8 mouse cellular contexts compared by ENCODE assay signal in the genomic region with DNA sequence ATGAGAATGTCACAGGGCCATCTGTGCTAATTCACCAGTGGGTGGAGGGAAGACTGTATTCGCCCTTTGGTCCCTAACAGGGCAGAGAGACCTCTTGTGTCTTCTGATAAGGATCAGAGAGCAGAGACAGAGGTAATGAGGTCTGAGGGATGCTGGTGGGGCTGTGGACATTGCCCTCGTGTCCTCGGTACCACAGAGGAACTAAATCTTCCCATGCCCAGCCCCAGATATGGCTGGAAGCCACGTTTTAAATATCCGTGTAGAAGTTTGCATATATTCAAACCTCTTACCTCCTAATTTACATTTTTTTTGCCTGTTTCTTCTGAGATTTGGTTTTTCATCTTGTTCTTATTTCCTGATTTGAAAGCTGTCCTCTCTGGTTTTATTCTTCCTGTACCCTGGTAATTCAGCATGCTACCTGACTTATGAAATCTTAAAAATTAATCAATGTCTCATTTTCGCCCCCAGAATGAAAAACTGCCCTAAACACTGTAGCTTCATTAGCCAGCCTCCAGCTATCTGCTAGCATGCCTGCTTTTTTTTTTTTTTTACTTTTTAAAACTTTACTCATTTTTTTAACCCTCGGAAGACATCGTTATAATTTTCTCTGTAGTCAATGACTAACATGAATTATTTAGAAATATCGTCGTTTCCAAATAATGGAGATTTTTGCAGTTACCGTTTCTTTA. TPM values are rescaled to one million over a fixed set of nuclear protein-coding genes. Genes with fewer than 3 reads are reported as not detected.
DNase-seq lines count a peak whose midpoint lies in the region; ATAC-seq and TF ChIP-seq lines count a peak whose summit lies in the region.

No protein-coding gene starts in this region.

- H3K4me3 ChIP-seq in left cerebral cortex, adult 2 months = no peak overlapping the region; the same call in 1 of the 2 replicates
- H3K4me3 ChIP-seq in embryonic facial prominence, embryonic 12.5 days = peak overlapping the region; percentile 28
- peak overlapping the region; percentile 20; the same call in 1 of the 2 replicates for H3K4me3 ChIP-seq in kidney, embryonic 14.5 days (ENCODE audit: low read length)
- H3K4me3 ChIP-seq in midbrain, embryonic 15.5 days = 0 out of 2 replicates have a peak overlapping the region, but pooled peaks have one; percentile 31

- H3K9me3 ChIP-seq in embryonic facial prominence, embryonic 12.5 days = no peaks in the 10 kb centered on the region
- no peaks in the 10 kb centered on the region for H3K9me3 ChIP-seq in kidney, embryonic 14.5 days (ENCODE audit: control insufficient read depth, low read length)
- H3K9me3 ChIP-seq in midbrain, embryonic 15.5 days = no peaks in the 10 kb centered on the region

- no peak for DNase-seq in left cerebral cortex, adult 2 months (ENCODE audit: extremely low spot score in 1 of 2, low spot score in 2 of 2)
- no peak for DNase-seq in left cerebral cortex, postnatal 4 days
- DNase-seq in right cerebral cortex, postnatal 10 days (ENCODE audit: low spot score in 2 of 2) = no peak
- DNase-seq in urinary bladder, adult 2 months (ENCODE audit: low spot score) = no peak
- no peak for DNase-seq in right cerebral cortex, postnatal 25 days

- no peaks in the 10 kb centered on the region for H3K36me3 ChIP-seq in embryonic facial prominence, embryonic 12.5 days
- no peaks in the 10 kb centered on the region for H3K36me3 ChIP-seq in kidney, embryonic 14.5 days (ENCODE audit: control insufficient read depth, insufficient read depth, low read length)
- no peaks in the 10 kb centered on the region for H3K36me3 ChIP-seq in midbrain, embryonic 15.5 days (replicated peaks)

- peaks cover 39% of the 10 kb centered on the region for H3K4me1 ChIP-seq in embryonic facial prominence, embryonic 12.5 days
- peaks cover 25% of the 10 kb centered on the region for H3K4me1 ChIP-seq in kidney, embryonic 14.5 days (ENCODE audit: control insufficient read depth, insufficient read depth, low read length)
- H3K4me1 ChIP-seq in midbrain, embryonic 15.5 days = peaks cover 31% of the 10 kb centered on the region

- peak overlapping the region; percentile 50 for H3K4me2 ChIP-seq in embryonic facial prominence, embryonic 12.5 days (replicated peaks)
- H3K4me2 ChIP-seq in kidney, embryonic 14.5 days (replicated peaks; ENCODE audit: low read depth, low read length) = peak overlapping the region; percentile 35; the same call in 1 of the 2 replicates
- peak overlapping the region; percentile 57 for H3K4me2 ChIP-seq in midbrain, embryonic 15.5 days

- TF ChIP-seq CTCF in left cerebral cortex, adult 2 months (IDR thresholded peaks at IDR 0.05) = no peak

- intact Hi-C loops in left cerebral cortex, adult 2 months (cut with DNase I) = loop anchor here (2.0 kb wide), 1 partner anchor 57 kb away; no protein-coding TSS in a partner anchor
- intact Hi-C loops in left cerebral cortex, postnatal 4 days (cut with DNase I) = no loop called here

- H3K9ac ChIP-seq in embryonic facial prominence, embryonic 12.5 days = peak overlapping the region; percentile 21; the same call in 1 of the 2 replicates
- peak overlapping the region; percentile 38; the same call in 1 of the 2 replicates for H3K9ac ChIP-seq in kidney, embryonic 14.5 days (ENCODE audit: low read depth, low read length)
- no peak overlapping the region for H3K9ac ChIP-seq in midbrain, embryonic 15.5 days

- WGBS in embryonic facial prominence, embryonic 12.5 days = 57% methylated on average over 11 of the region's 11 CpGs
- 67% methylated on average over 11 of the region's 11 CpGs for WGBS in kidney, embryonic 14.5 days
- WGBS in midbrain, embryonic 15.5 days = 56% methylated on average over 11 of the region's 11 CpGs

- H3K27me3 ChIP-seq in embryonic facial prominence, embryonic 12.5 days = no peaks in the 10 kb centered on the region
- H3K27me3 ChIP-seq in kidney, embryonic 14.5 days (ENCODE audit: control insufficient read depth, insufficient read depth, low read length) = no peaks in the 10 kb centered on the region
- H3K27me3 ChIP-seq in midbrain, embryonic 15.5 days (replicated peaks) = no peaks in the 10 kb centered on the region

- no peak for ATAC-seq in embryonic facial prominence, embryonic 12.5 days (ENCODE audit: insufficient number of reproducible peaks, insufficient read depth, low FRiP score, low TSS enrichment)
- no peak for ATAC-seq in kidney, embryonic 14.5 days (ENCODE audit: low FRiP score, low TSS enrichment)
- ATAC-seq in midbrain, embryonic 15.5 days (replicated peaks) = no peak

- H3K27ac ChIP-seq in left cerebral cortex, adult 2 months = peak overlapping the region; percentile 69
- peak overlapping the region; percentile 78; the same call in 1 of the 2 replicates for H3K27ac ChIP-seq in embryonic facial prominence, embryonic 12.5 days
- peak overlapping the region; percentile 80; the same call in 1 of the 2 replicates for H3K27ac ChIP-seq in kidney, embryonic 14.5 days (ENCODE audit: low read depth, low read length)
- H3K27ac ChIP-seq in midbrain, embryonic 15.5 days = peak overlapping the region; percentile 84

RNA-seq across cellular contexts. Expression of a gene that starts 50.9 kb away (rescaled TPM):
- total RNA-seq in left cerebral cortex, adult 2 months (2021) = under 1 TPM; 0.40 to 0.57 TPM
- under 1 TPM in 1 of 2 experiments, not detected in 1; 0.24 TPM for total RNA-seq in left cerebral cortex, postnatal 4 days (2021)
- polyA plus RNA-seq in embryonic facial prominence, embryonic 12.5 days (2016; fragmentation: Nextera tagmentation; extraction: Ambion mirVana) = 0.06 TPM in 1 of 2 replicates, not detected in the other
- not detected in 2 replicates for polyA plus RNA-seq in kidney, embryonic 14.5 days (2014; fragmentation: Nextera tagmentation; extraction: Ambion mirVana)
- not detected in 2 replicates for polyA plus RNA-seq in midbrain, embryonic 15.5 days (2015; fragmentation: Nextera tagmentation; extraction: Ambion mirVana)
- not detected in 2 replicates for polyA plus RNA-seq in urinary bladder, adult 2 months (2012; rRNA removed)
